Mouse (Mus musculus): Measurements from ENCODE around the gene Atl3. TPM values are rescaled to one million over a fixed set of nuclear protein-coding genes. Genes with fewer than 3 reads are reported as not detected.

Gene Atl3
- 16.0 TPM for polyA plus RNA-seq (2012; fragmentation: generic; extraction: Trizol)
- long read RNA-seq, experiment 1, full-length matches to known transcripts, result 4 of 15 reads
- long read RNA-seq, experiment 1, partial matches to known transcripts, result 0 of 15 reads
- long read RNA-seq, experiment 1, other reads (novel, unspliced or antisense), result 11 of 15 reads
- long read RNA-seq, experiment 2, full-length matches to known transcripts, result 86 of 99 reads
- long read RNA-seq, experiment 2, partial matches to known transcripts, result 0 of 99 reads
- long read RNA-seq, experiment 2, other reads (novel, unspliced or antisense), result 13 of 99 reads

DNA sequence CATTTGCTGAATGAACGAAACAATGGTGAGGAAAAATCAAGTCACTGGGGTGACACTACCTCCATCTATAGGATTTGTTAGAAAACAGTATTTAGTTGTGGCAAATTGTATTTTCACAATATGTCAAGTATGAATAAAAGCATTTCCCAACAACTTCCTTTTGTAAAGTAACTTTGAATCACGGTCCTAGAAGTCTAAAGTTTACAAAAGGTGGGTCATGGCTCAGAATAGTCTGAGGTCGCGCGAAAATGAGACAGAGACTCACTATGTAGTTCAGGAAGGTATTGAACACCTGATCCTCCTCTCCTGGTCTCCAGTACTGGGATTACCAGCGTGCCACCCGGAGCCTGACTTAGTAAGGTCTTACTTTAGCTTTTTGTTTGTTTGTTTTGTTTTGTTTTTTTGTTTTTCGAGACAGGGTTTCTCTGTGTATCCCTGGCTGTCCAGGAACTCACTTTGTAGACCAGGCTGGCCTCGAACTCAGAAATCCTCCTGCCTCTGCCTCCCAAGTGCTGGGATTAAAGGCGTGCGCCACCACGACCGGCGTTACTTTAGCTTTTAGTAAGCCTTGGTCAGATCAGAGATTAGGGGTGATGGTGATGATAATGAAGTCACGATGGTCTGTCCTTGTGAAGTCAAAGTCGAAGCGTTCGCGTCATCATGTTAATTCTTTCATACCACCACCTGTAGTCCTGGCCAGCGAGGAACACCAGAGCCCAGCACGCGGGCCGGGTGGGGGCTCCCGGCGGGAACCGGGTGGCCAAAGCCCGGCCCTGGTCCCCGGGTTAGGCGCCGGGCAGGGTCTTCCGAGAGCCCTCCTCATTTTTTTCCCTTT is at the start of gene Atl3:
Gene Atl3 (plus strand): TSS at position 689 of the 835 bp plus-strand sequence.
- Histone ChIP-seq H3K4me3 (ENCODE audit: insufficient read depth, poor library complexity, severe bottlenecking) (peak within 1 kb of the TSS; percentile 59), H3K79me2 (ENCODE audit: control insufficient read depth, insufficient read depth) (peaks cover 41% of the 10 kb centered on the region), H3K36me3 (ENCODE audit: control insufficient read depth, insufficient read depth) (peaks cover 3% of the 10 kb centered on the region), H3K27me3 (ENCODE audit: control insufficient read depth, insufficient read depth, insufficient read length) (no peaks in the 10 kb centered on the region), H3ac (ENCODE audit: control insufficient read depth, insufficient read length, low read depth) (peak within 1 kb of the TSS; percentile 91), H3K79me3 (ENCODE audit: low read depth) (peaks cover 23% of the 10 kb centered on the region)
- no peak for TF ChIP-seq MYOG (IDR thresholded peaks at IDR 0.05; ENCODE audit: control insufficient read depth, extremely low read depth, insufficient read length)
- no peak for TF ChIP-seq CTCF (IDR thresholded peaks at IDR 0.05; ENCODE audit: control insufficient read depth, insufficient read depth, insufficient read length)
- TF ChIP-seq CEBPB (IDR thresholded peaks at IDR 0.05; ENCODE audit: low read depth), result no peak
- no peak for TF ChIP-seq USF1 (IDR thresholded peaks at IDR 0.05; ENCODE audit: low read depth)
- TF ChIP-seq MAX (IDR thresholded peaks at IDR 0.05), result no peak
- TF ChIP-seq FOSL1 (IDR thresholded peaks at IDR 0.05; ENCODE audit: insufficient read depth, low read length, poor library complexity, severe bottlenecking), result no peak
- no peak for TF ChIP-seq MYOD1 (IDR thresholded peaks at IDR 0.05; ENCODE audit: control insufficient read depth, insufficient read length, low read depth)

DNA sequence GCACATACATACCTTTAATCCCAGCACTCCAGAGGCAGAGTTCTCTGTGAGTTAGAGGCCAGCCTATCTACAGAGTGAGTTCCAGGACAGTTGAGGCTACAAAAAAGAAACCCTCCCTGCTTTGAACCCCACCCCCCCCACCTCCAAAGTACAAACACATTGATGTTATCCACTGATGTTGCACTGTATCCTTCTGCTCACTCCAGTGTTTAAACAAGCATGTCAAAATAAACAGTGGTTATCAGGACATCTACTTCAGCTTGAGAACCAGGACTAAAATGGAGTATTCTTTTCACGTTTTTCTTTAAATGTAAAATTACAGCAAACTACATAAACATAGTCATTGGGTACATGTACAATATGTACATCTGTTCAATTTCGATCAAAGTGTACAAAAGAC is 48.7 kb upstream of the Atl3 start:
- H3ac ChIP-seq (ENCODE audit: control insufficient read depth, insufficient read length, low read depth), result no peak overlapping the region
- H3K79me3 ChIP-seq (ENCODE audit: low read depth), result peaks cover 5% of the 10 kb centered on the region
- H3K27me3 ChIP-seq (ENCODE audit: control insufficient read depth, insufficient read depth, insufficient read length), result no peaks in the 10 kb centered on the region
- H3K4me3 ChIP-seq (ENCODE audit: insufficient read depth, poor library complexity, severe bottlenecking), result no peak overlapping the region
- TF ChIP-seq FOSL1 (IDR thresholded peaks at IDR 0.05; ENCODE audit: insufficient read depth, low read length, poor library complexity, severe bottlenecking), result no peak
- TF ChIP-seq MYOD1 (IDR thresholded peaks at IDR 0.05; ENCODE audit: control insufficient read depth, insufficient read length, low read depth), result no peak
- TF ChIP-seq USF1 (IDR thresholded peaks at IDR 0.05; ENCODE audit: low read depth), result no peak
- TF ChIP-seq MYOG (IDR thresholded peaks at IDR 0.05; ENCODE audit: control insufficient read depth, extremely low read depth, insufficient read length), result no peak
- no peak for TF ChIP-seq MAX (IDR thresholded peaks at IDR 0.05)
- no peak for TF ChIP-seq CEBPB (IDR thresholded peaks at IDR 0.05; ENCODE audit: low read depth)
- TF ChIP-seq CTCF (IDR thresholded peaks at IDR 0.05; ENCODE audit: control insufficient read depth, insufficient read depth, insufficient read length), result no peak
- H3K36me3 ChIP-seq (ENCODE audit: control insufficient read depth, insufficient read depth), result no peaks in the 10 kb centered on the region
- peaks cover 18% of the 10 kb centered on the region for H3K79me2 ChIP-seq (ENCODE audit: control insufficient read depth, insufficient read depth)

DNA sequence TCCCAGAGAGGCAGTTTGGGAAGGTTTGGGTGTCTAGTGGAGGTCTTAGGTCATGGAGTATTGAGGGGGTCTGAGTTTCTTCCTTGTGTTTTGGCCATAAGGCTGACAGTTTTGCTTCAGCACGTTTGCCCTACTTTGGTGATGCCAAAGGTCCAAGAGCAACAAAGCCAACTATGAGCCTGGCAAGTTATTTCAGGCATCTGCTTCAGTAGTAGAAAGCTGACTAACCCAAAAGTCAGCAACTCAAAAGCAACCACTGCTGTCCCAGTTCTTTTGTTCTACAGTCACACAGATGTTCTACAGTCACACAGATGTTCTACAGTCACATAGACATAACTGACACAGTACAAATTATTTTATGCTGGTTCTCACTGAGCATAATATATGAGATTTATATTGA is 48.2 kb upstream of the Atl3 start:
- no peaks in the 10 kb centered on the region for H3K36me3 ChIP-seq (ENCODE audit: control insufficient read depth, insufficient read depth)
- no peaks in the 10 kb centered on the region for H3K27me3 ChIP-seq (ENCODE audit: control insufficient read depth, insufficient read depth, insufficient read length)
- H3K79me2 ChIP-seq (ENCODE audit: control insufficient read depth, insufficient read depth), result peaks cover 18% of the 10 kb centered on the region
- no peak for TF ChIP-seq MAX (IDR thresholded peaks at IDR 0.05)
- TF ChIP-seq MYOG (IDR thresholded peaks at IDR 0.05; ENCODE audit: control insufficient read depth, extremely low read depth, insufficient read length), result no peak
- no peak for TF ChIP-seq CEBPB (IDR thresholded peaks at IDR 0.05; ENCODE audit: low read depth)
- peaks cover 5% of the 10 kb centered on the region for H3K79me3 ChIP-seq (ENCODE audit: low read depth)
- no peak overlapping the region for H3K4me3 ChIP-seq (ENCODE audit: insufficient read depth, poor library complexity, severe bottlenecking)
- H3ac ChIP-seq (ENCODE audit: control insufficient read depth, insufficient read length, low read depth), result no peak overlapping the region

DNA sequence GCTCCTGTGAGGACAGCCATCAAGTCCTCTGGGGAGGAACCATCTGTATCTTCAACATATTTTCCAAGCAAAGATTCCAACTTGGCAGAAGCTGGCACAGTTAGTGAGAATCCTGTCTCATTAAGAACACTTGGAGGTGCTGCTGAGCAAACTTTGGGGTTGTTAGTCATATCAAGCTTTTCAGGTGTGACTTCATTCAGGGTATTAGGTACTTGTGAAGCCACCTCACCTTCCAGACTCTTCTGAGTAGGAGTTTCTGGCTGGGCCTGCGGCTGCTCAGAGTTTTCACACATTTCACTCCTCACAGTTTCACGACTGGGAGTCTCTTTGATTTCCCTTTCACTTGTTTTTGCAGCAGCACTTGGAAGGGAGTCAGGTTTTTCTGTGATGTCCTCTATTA is 37.0 kb upstream of the Atl3 start:
- Histone ChIP-seq H3K27me3 (ENCODE audit: control insufficient read depth, insufficient read depth, insufficient read length) (no peaks in the 10 kb centered on the region), H3ac (ENCODE audit: control insufficient read depth, insufficient read length, low read depth) (no peak overlapping the region), H3K36me3 (ENCODE audit: control insufficient read depth, insufficient read depth) (peaks cover 15% of the 10 kb centered on the region), H3K79me3 (ENCODE audit: low read depth) (peaks cover 19% of the 10 kb centered on the region), H3K79me2 (ENCODE audit: control insufficient read depth, insufficient read depth) (peaks cover 62% of the 10 kb centered on the region), H3K4me3 (ENCODE audit: insufficient read depth, poor library complexity, severe bottlenecking) (no peak overlapping the region)
- TF ChIP-seq FOSL1 (IDR thresholded peaks at IDR 0.05; ENCODE audit: insufficient read depth, low read length, poor library complexity, severe bottlenecking) (no peak), USF1 (IDR thresholded peaks at IDR 0.05; ENCODE audit: low read depth) (no peak), MYOG (IDR thresholded peaks at IDR 0.05; ENCODE audit: control insufficient read depth, extremely low read depth, insufficient read length) (no peak), MYOD1 (IDR thresholded peaks at IDR 0.05; ENCODE audit: control insufficient read depth, insufficient read length, low read depth) (no peak), CTCF (IDR thresholded peaks at IDR 0.05; ENCODE audit: control insufficient read depth, insufficient read depth, insufficient read length) (no peak), MAX (IDR thresholded peaks at IDR 0.05) (no peak), CEBPB (IDR thresholded peaks at IDR 0.05; ENCODE audit: low read depth) (no peak)

DNA sequence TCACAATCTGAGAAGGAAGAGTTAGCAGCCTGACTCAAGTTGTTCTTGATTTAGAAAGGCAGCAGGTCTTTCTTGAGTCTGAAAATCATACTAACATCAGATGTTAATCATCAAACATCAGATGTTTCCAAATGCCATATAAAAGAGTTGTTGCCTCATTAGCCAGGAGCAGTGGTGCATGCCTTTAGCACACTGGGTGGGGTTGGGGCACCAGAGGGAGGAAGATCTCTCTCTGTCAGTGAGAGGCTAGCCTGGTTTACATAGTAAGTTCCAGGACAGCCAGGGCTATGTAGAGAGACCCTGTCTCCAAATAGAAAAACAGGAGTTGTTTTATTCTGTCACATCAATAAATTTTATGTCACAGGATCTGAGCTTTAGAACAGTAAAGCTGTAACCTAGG is 34.9 kb upstream of the Atl3 start:
- Histone ChIP-seq H3K4me3 (ENCODE audit: insufficient read depth, poor library complexity, severe bottlenecking) (no peak overlapping the region), H3K27me3 (ENCODE audit: control insufficient read depth, insufficient read depth, insufficient read length) (no peaks in the 10 kb centered on the region), H3K79me3 (ENCODE audit: low read depth) (peaks cover 28% of the 10 kb centered on the region), H3K79me2 (ENCODE audit: control insufficient read depth, insufficient read depth) (peaks cover 82% of the 10 kb centered on the region), H3K36me3 (ENCODE audit: control insufficient read depth, insufficient read depth) (peaks cover 15% of the 10 kb centered on the region), H3ac (ENCODE audit: control insufficient read depth, insufficient read length, low read depth) (no peak overlapping the region)
- TF ChIP-seq MYOD1 (IDR thresholded peaks at IDR 0.05; ENCODE audit: control insufficient read depth, insufficient read length, low read depth), result no peak
- no peak for TF ChIP-seq CEBPB (IDR thresholded peaks at IDR 0.05; ENCODE audit: low read depth)
- TF ChIP-seq MYOG (IDR thresholded peaks at IDR 0.05; ENCODE audit: control insufficient read depth, extremely low read depth, insufficient read length), result no peak
- TF ChIP-seq CTCF (IDR thresholded peaks at IDR 0.05; ENCODE audit: control insufficient read depth, insufficient read depth, insufficient read length), result no peak
- no peak for TF ChIP-seq FOSL1 (IDR thresholded peaks at IDR 0.05; ENCODE audit: insufficient read depth, low read length, poor library complexity, severe bottlenecking)
- TF ChIP-seq USF1 (IDR thresholded peaks at IDR 0.05; ENCODE audit: low read depth), result no peak
- TF ChIP-seq MAX (IDR thresholded peaks at IDR 0.05), result no peak

Measured in C2C12 (cell line).